Mouse (Mus musculus) B cell, adult 2 months (primary cell): ENCODE data around the gene Dnajc6.
A peak's percentile ranks its signal among the peaks of the same experiment; 100 is the strongest.

ENCODE experiments used
- DNase-seq, 2 experiments: peaks; one replicate each; pipeline ENCODE4 v3.0.0; 2022

The Dnajc6 gene

GRCm38 (mm10) chr4:101507571-101508422 lies 11.3 kb downstream of the Dnajc6 start:
- peak in 1 of 2 experiments; percentile 5 for DNase-seq

- DNase-seq = no peak
Observed at GRCm38 (mm10) chr4:101508431-101508830, 12.0 kb downstream of the Dnajc6 start.

GRCm38 (mm10) chr4:101508851-101509577 lies 12.6 kb downstream of the Dnajc6 start:
- DNase-seq = peak; percentile 18 to 30

GRCm38 (mm10) chr4:101510111-101510903 lies 13.9 kb downstream of the Dnajc6 start:
- no peak for DNase-seq

GRCm38 (mm10) chr4:101510904-101511210 lies 14.4 kb downstream of the Dnajc6 start:
- no peak for DNase-seq

- no peak for DNase-seq
Observed at GRCm38 (mm10) chr4:101511768-101512521, 15.5 kb downstream of the Dnajc6 start.

GRCm38 (mm10) chr4:101513251-101513650 lies 16.8 kb downstream of the Dnajc6 start:
- no peak for DNase-seq

GRCm38 (mm10) chr4:101515853-101516252 lies 19.4 kb downstream of the Dnajc6 start:
- no peak for DNase-seq

GRCm38 (mm10) chr4:101516434-101517168 lies 20.2 kb downstream of the Dnajc6 start:
- DNase-seq = no peak

- no peak for DNase-seq
Observed at GRCm38 (mm10) chr4:101531901-101532300, 35.5 kb downstream of the Dnajc6 start.

- no peak for DNase-seq
Observed at GRCm38 (mm10) chr4:101540516-101540915, 44.1 kb downstream of the Dnajc6 start.

- DNase-seq = no peak
Observed at GRCm38 (mm10) chr4:101549958-101550591, 53.6 kb downstream of the Dnajc6 start.

GRCm38 (mm10) chr4:101550671-101551161 lies 54.3 kb downstream of the Dnajc6 start:
- no peak for DNase-seq

GRCm38 (mm10) chr4:101551425-101551824 lies 55.0 kb downstream of the Dnajc6 start:
- no peak for DNase-seq

- no peak for DNase-seq
Observed at GRCm38 (mm10) chr4:101552372-101552771, 55.9 kb downstream of the Dnajc6 start.

GRCm38 (mm10) chr4:101555016-101555415 lies 58.6 kb downstream of the Dnajc6 start:
- DNase-seq = no peak

- no peak for DNase-seq
Observed at GRCm38 (mm10) chr4:101560137-101560536, 63.7 kb downstream of the Dnajc6 start.

- DNase-seq = no peak
Observed at GRCm38 (mm10) chr4:101562836-101563235, 66.4 kb downstream of the Dnajc6 start.

GRCm38 (mm10) chr4:101563607-101564006 lies 67.2 kb downstream of the Dnajc6 start:
- no peak for DNase-seq

- no peak for DNase-seq
Observed at GRCm38 (mm10) chr4:101564746-101565417, 68.4 kb downstream of the Dnajc6 start.

GRCm38 (mm10) chr4:101569076-101569475 lies 72.6 kb downstream of the Dnajc6 start:
- no peak for DNase-seq
